Mouse (Mus musculus): ENCODE measurements around the gene Kcnip3. TPM values are rescaled to one million over a fixed set of nuclear protein-coding genes. Genes with fewer than 3 reads are reported as not detected.

The Kcnip3 gene
- total and polyA plus RNA-seq, 2 experiments: 0.09 to 0.45 TPM

DNA sequence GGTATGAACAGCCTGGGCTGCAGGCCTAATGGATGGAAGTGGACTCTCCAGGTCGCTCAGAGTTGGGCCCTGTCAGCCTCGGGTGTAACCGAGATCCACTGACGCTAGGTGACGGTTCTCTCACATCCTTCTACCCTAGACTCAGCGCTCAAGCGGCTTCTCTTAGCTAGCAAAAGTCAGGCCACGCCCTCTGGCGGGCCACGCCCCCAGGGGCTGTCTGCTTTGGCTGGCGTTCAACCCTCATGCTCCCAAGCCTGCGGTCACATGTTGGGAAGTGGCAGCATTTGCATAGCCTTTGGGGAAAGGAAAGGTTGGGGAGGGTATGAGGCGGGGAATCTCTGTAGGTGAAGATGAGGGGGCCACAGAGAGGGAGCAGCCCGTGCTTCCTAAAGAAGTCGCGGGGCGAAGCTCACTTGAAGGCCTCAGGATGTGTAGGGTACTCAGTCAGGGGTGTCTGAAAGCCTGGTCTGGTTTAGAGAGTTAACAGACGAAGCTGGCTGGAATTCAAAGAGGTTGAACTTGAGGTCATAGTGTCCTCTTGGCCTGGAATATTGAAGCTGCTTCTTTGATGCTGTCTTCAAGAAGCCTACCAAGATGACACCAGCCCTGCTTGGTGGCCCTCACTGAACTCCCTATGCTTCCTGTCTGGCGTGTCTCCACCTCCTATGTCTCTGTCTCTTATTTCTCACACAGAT is 37.3 kb downstream of the Kcnip3 start:
- Histone ChIP-seq H3K27me3 (ENCODE audit: control insufficient read depth, insufficient read depth, low read length) (peaks cover 21% of the 10 kb centered on the region; the same call in 1 of the 2 replicates), H3K36me3 (ENCODE audit: control insufficient read depth, insufficient read depth, low read length) (no peaks in the 10 kb centered on the region), H3K27ac (replicated peaks; ENCODE audit: insufficient read depth, low read depth, low read length) (0 out of 2 replicates have a peak overlapping the region, but pooled peaks have one; percentile 8), H3K4me3 (ENCODE audit: insufficient read depth, low read depth, low read length) (peak overlapping the region; percentile 3; the same call in 1 of the 2 replicates), H3K4me1 (ENCODE audit: control insufficient read depth, insufficient read depth, low read length) (no peaks in the 10 kb centered on the region), H3K9ac (ENCODE audit: low read depth, low read length) (no peak overlapping the region), H3K79me2 (ENCODE audit: control insufficient read depth, insufficient read depth, low read length) (no peaks in the 10 kb centered on the region)
- TF ChIP-seq CTCF (IDR thresholded peaks at IDR 0.05; ENCODE audit: low read depth, low read length): no peak
- TF ChIP-seq POLR2A (IDR thresholded peaks at IDR 0.05; ENCODE audit: extremely low read depth, insufficient read depth, low read length): no peak
- DNase-seq (ENCODE audit: extremely low read depth, low read depth, low spot score): peak; percentile 23
- 11% methylated on average over 19 of the region's 19 CpGs for WGBS

DNA sequence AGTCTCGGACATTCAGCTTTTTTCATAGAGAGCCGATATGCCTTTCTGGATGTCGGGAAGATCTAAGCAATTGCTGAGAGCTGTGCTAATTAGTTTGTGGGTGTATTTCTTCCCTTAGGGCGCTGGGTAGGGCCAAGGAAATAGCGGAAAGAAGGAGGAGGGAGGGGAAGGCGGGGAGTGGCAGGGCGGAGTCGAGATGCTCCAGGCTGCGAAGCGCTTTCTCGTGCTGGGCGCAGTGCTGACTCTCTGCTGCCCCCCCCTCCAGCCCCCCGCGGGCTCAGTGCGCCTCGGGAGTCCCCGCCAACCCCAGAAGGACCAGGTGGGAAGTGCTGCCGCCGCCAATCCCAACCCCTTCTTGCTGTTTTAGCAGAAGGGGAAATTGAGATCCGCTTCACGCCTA is 38.9 kb downstream of the Kcnip3 start:
- no peak for TF ChIP-seq CTCF (IDR thresholded peaks at IDR 0.05; ENCODE audit: low read depth, low read length)
- no peak for TF ChIP-seq POLR2A (IDR thresholded peaks at IDR 0.05; ENCODE audit: extremely low read depth, insufficient read depth, low read length)

GRCm38 (mm10) chr2:127482533-127482911 is 39.4 kb downstream of the Kcnip3 start:
- H3K9ac ChIP-seq (ENCODE audit: low read depth, low read length): no peak overlapping the region
- H3K27me3 ChIP-seq (ENCODE audit: control insufficient read depth, insufficient read depth, low read length): peaks cover 21% of the 10 kb centered on the region; the same call in 1 of the 2 replicates
- H3K36me3 ChIP-seq (ENCODE audit: control insufficient read depth, insufficient read depth, low read length): no peaks in the 10 kb centered on the region
- WGBS: 3% methylated on average over 21 of the region's 21 CpGs
- TF ChIP-seq CTCF (IDR thresholded peaks at IDR 0.05; ENCODE audit: low read depth, low read length) (no peak), POLR2A (IDR thresholded peaks at IDR 0.05; ENCODE audit: extremely low read depth, insufficient read depth, low read length) (no peak)
- no peaks in the 10 kb centered on the region for H3K4me1 ChIP-seq (ENCODE audit: control insufficient read depth, insufficient read depth, low read length)
- peak overlapping the region; percentile 43; the same call in 1 of the 2 replicates for H3K4me3 ChIP-seq (ENCODE audit: insufficient read depth, low read depth, low read length)
- H3K27ac ChIP-seq (replicated peaks; ENCODE audit: insufficient read depth, low read depth, low read length): peak overlapping the region; percentile 30; the same call in 1 of the 2 replicates
- peak; percentile 9 for DNase-seq (ENCODE audit: extremely low read depth, low read depth, low spot score)
- no peaks in the 10 kb centered on the region for H3K79me2 ChIP-seq (ENCODE audit: control insufficient read depth, insufficient read depth, low read length)

More for the DNA sequence above, 38.9 kb downstream of the Kcnip3 start:
- H3K27me3 ChIP-seq (ENCODE audit: control insufficient read depth, insufficient read depth, low read length): peaks cover 21% of the 10 kb centered on the region; the same call in 1 of the 2 replicates
- H3K27ac ChIP-seq (replicated peaks; ENCODE audit: insufficient read depth, low read depth, low read length): no peak overlapping the region
- H3K9ac ChIP-seq (ENCODE audit: low read depth, low read length): no peak overlapping the region
- WGBS: 7% methylated on average over 21 of the region's 21 CpGs
- H3K4me1 ChIP-seq (ENCODE audit: control insufficient read depth, insufficient read depth, low read length): no peaks in the 10 kb centered on the region
- H3K79me2 ChIP-seq (ENCODE audit: control insufficient read depth, insufficient read depth, low read length): no peaks in the 10 kb centered on the region
- no peak for DNase-seq (ENCODE audit: extremely low read depth, low read depth, low spot score)
- H3K36me3 ChIP-seq (ENCODE audit: control insufficient read depth, insufficient read depth, low read length): no peaks in the 10 kb centered on the region
- H3K4me3 ChIP-seq (ENCODE audit: insufficient read depth, low read depth, low read length): peak overlapping the region; percentile 12; the same call in 1 of the 2 replicates

DNA sequence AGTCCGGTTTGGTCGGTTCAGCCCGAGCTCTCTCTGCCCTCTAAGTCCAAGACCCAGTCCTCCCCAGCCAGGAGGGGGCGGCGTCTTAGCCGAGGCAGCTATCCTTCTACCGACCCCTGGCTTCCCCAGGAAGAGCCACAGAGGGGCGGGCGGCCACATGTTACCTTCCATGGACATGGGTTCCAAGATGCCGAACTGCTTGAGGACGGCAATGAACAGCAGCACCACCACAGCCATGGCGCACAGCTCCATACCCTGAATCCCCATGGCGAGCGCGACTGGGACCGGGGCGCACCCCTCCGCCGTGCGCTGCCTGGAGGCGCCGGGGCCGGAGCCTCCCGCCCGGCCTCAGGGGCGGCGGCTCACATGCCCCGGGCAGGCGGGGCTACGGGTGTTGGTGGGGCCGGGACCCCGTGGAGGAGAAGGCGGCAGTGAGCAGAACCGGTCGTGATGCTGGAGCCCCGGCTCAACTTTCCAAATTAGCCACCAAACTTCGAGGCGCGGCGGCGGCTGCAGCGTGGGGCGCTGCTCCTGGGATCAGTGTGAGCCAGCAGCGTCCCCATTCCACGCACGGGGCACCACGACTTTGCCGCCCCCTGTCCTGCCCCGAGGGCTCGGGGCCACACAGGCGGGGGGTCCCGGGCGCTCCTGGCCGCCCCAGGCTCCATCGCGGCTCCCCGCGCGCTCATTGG is 39.9 kb downstream of the Kcnip3 start:
- no peak for TF ChIP-seq CTCF (IDR thresholded peaks at IDR 0.05; ENCODE audit: low read depth, low read length)
- no peak for TF ChIP-seq POLR2A (IDR thresholded peaks at IDR 0.05; ENCODE audit: extremely low read depth, insufficient read depth, low read length)
- Histone ChIP-seq H3K4me1 (ENCODE audit: control insufficient read depth, insufficient read depth, low read length) (no peaks in the 10 kb centered on the region), H3K27me3 (ENCODE audit: control insufficient read depth, insufficient read depth, low read length) (peaks cover 21% of the 10 kb centered on the region; the same call in 1 of the 2 replicates), H3K27ac (replicated peaks; ENCODE audit: insufficient read depth, low read depth, low read length) (no peak overlapping the region), H3K9ac (ENCODE audit: low read depth, low read length) (peak overlapping the region; percentile 23), H3K4me3 (ENCODE audit: insufficient read depth, low read depth, low read length) (peak overlapping the region; percentile 43), H3K79me2 (ENCODE audit: control insufficient read depth, insufficient read depth, low read length) (no peaks in the 10 kb centered on the region), H3K36me3 (ENCODE audit: control insufficient read depth, insufficient read depth, low read length) (no peaks in the 10 kb centered on the region)
- WGBS: 2% methylated on average over 59 of the region's 59 CpGs
- DNase-seq (ENCODE audit: extremely low read depth, low read depth, low spot score): no peak

GRCm38 (mm10) chr2:127479763-127480162 is 42.1 kb downstream of the Kcnip3 start:
- H3K27me3 ChIP-seq (ENCODE audit: control insufficient read depth, insufficient read depth, low read length): peaks cover 21% of the 10 kb centered on the region; the same call in 1 of the 2 replicates
- H3K36me3 ChIP-seq (ENCODE audit: control insufficient read depth, insufficient read depth, low read length): no peaks in the 10 kb centered on the region
- WGBS: 70% methylated on average over 10 of the region's 10 CpGs
- no peak overlapping the region for H3K27ac ChIP-seq (replicated peaks; ENCODE audit: insufficient read depth, low read depth, low read length)
- TF ChIP-seq POLR2A (IDR thresholded peaks at IDR 0.05; ENCODE audit: extremely low read depth, insufficient read depth, low read length): no peak
- TF ChIP-seq CTCF (IDR thresholded peaks at IDR 0.05; ENCODE audit: low read depth, low read length): no peak
- no peak overlapping the region for H3K9ac ChIP-seq (ENCODE audit: low read depth, low read length)
- no peak overlapping the region for H3K4me3 ChIP-seq (ENCODE audit: insufficient read depth, low read depth, low read length)
- no peaks in the 10 kb centered on the region for H3K79me2 ChIP-seq (ENCODE audit: control insufficient read depth, insufficient read depth, low read length)
- H3K4me1 ChIP-seq (ENCODE audit: control insufficient read depth, insufficient read depth, low read length): no peaks in the 10 kb centered on the region
- no peak for DNase-seq (ENCODE audit: extremely low read depth, low read depth, low spot score)
